Mouse (Mus musculus) forebrain, embryonic 15.5 days (tissue): Measurements from ENCODE around the gene Hus1b. TPM values are rescaled to one million over a fixed set of nuclear protein-coding genes. Genes with fewer than 3 reads are reported as not detected.
A peak's percentile ranks its signal among the peaks of the same experiment; 100 is the strongest.

ENCODE experiments used
- ATAC-seq: fragments of 200-750 bp; cut with Nextera tagmentation; replicated peaks from 2 replicates; pipeline ENCODE4 v1.8.0; 2017; ENCODE audit warnings: mild to moderate bottlenecking, moderate TSS enrichment, moderate library complexity
- H3K27ac ChIP-seq: fragments of 300-500 bp; sonication (generic); replicated peaks from 2 replicates; pipeline ENCODE4 v1.5.1; 2015; ENCODE audit warnings: mild to moderate bottlenecking, inconsistent platforms
- H3K27me3 ChIP-seq: fragments of 300-500 bp; sonication (generic); 2 replicates; pipeline ENCODE4 v1.6.1; 2015; ENCODE audit warnings: inconsistent platforms
- H3K36me3 ChIP-seq: fragments of 300-500 bp; sonication (generic); 2 replicates; pipeline ENCODE4 v1.6.1; 2015; ENCODE audit warnings: mild to moderate bottlenecking, inconsistent platforms
- H3K4me1 ChIP-seq: fragments of 300-500 bp; sonication (generic); 2 replicates; pipeline ENCODE4 v1.6.1; 2015; ENCODE audit warnings: inconsistent platforms
- H3K4me2 ChIP-seq: fragments of 300-500 bp; sonication (generic); replicated peaks from 2 replicates; pipeline ENCODE4 v1.6.1; 2015; ENCODE audit warnings: mild to moderate bottlenecking, inconsistent platforms
- H3K4me3 ChIP-seq: fragments of 300-500 bp; sonication (generic); 2 replicates; pipeline ENCODE4 v1.5.1; 2015; ENCODE audit warnings: mild to moderate bottlenecking, inconsistent platforms
- H3K9ac ChIP-seq: fragments of 300-500 bp; sonication (generic); replicated peaks from 2 replicates; pipeline ENCODE4 v1.6.1; 2015; ENCODE audit warnings: mild to moderate bottlenecking, inconsistent platforms
- H3K9me3 ChIP-seq: fragments of 300-500 bp; sonication (generic); 2 replicates; pipeline ENCODE4 v1.6.1; 2016; ENCODE audit warnings: inconsistent platforms
- WGBS: fragments of 180-500 bp; shearing (Covaris S2); methylation state at CpG from one replicate; pipeline ENCODE4 v1.1.7; 2015; ENCODE audit warnings: mixed read lengths; 5-methylcytosine and 5-hydroxymethylcytosine counted together
- polyA plus RNA-seq: library from polyadenylated mRNA; unstranded; fragments of >200 nt; fragmentation: Nextera tagmentation; extraction: Ambion mirVana; gene quantifications from 2 replicates; pipeline ENCODE4 v1.2.1, GENCODE M21; 2015

Hus1b gene
- not detected in 2 replicates for polyA plus RNA-seq

GRCm38 (mm10) chr13:30947540-30947939 is at the start of gene Hus1b:
Hus1b (minus strand) TSS chr13:30947759.
- Histone ChIP-seq H3K9ac (no peak within 1 kb of the TSS), H3K4me1 (no peaks in the 10 kb centered on the region), H3K4me3 (no peak within 1 kb of the TSS), H3K27me3 (no peaks in the 10 kb centered on the region), H3K4me2 (no peak within 1 kb of the TSS), H3K9me3 (no peaks in the 10 kb centered on the region), H3K36me3 (no peaks in the 10 kb centered on the region), H3K27ac (no peak within 1 kb of the TSS)
- no peak for ATAC-seq
- WGBS = 93% methylated on average over 11 of the region's 11 CpGs

DNA sequence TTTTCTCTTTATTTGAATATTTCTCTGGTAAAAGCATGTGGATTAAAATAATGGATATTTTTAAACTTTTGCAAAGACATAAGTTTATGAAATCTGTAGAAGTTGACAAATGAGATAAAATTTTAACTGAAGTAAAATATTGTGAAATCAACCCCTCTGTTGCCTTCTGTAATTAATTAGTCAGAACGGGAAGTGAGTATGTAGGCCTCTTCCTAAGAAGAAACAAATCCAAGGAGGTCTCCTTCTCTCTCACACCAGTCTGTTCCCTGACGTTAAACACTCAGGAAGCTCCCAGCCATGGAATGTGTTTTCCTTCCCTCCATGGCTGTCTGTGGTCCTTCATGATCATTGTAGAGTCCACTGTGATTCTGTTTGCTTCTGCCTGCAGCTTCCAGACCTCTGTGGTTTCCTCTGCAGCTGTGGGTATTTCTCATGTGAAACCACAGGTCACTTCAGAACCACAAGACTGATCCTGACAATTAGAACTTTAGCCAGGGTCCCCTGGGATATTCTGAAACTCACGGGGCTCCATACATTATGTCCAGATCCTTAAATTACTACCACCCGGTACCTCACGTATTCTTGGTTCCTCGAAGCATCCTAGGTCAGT is 46.8 kb upstream of the Hus1b start:
- no peaks in the 10 kb centered on the region for H3K27me3 ChIP-seq
- H3K4me1 ChIP-seq = no peaks in the 10 kb centered on the region
- ATAC-seq = no peak
- 86% methylated on average over 6 of the region's 6 CpGs for WGBS
- H3K36me3 ChIP-seq = no peaks in the 10 kb centered on the region
- H3K27ac ChIP-seq = no peak overlapping the region
- H3K9me3 ChIP-seq = no peaks in the 10 kb centered on the region
- H3K4me2 ChIP-seq = no peak overlapping the region
- no peak overlapping the region for H3K4me3 ChIP-seq
- H3K9ac ChIP-seq = no peak overlapping the region

DNA sequence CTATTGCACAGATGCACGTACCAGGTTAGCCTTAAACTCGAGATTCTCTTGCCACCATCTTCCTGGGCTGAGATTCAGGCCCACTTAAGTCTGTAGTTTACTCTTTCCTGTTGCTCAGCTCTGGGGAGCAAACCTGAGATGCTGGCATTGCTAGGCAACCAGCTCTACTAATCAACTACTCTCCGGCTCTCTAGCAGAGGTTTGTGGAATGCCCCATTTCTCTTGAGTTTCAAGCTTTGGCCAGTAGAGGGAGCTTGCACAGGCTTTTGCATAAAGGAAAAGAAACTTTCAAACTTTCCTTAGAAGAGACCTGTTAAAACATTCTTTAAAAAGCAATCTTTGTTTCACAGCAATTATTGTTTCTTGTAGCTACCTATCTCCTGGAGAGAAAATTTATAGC is 46.3 kb upstream of the Hus1b start:
- H3K27me3 ChIP-seq = no peaks in the 10 kb centered on the region
- no peaks in the 10 kb centered on the region for H3K4me1 ChIP-seq
- H3K9me3 ChIP-seq = no peaks in the 10 kb centered on the region
- ATAC-seq = peak; percentile 59; the same call in 1 of the 2 replicates
- no peaks in the 10 kb centered on the region for H3K36me3 ChIP-seq
- no peak overlapping the region for H3K4me2 ChIP-seq
- H3K4me3 ChIP-seq = no peak overlapping the region
- WGBS = 31% methylated on average over 3 of the region's 3 CpGs
- no peak overlapping the region for H3K27ac ChIP-seq
- H3K9ac ChIP-seq = no peak overlapping the region

DNA sequence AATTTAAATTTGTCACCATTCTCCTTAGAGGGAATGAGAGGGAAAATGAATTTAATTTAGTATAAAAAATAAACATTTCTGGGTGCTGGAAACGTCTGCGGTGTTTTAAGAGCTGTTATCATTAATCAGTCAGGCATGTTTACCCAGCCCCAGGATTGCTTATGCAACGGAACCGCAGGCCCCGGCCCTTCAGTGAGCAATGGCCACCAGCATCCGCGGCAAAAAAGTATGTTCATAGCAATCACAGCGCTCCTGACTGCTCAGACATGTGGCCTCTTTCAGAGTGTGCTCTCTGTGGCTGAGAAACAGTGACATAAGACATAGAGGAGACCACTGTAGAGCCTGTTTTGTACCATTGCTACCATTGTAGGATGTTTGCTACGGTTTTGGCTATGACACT is 42.7 kb upstream of the Hus1b start:
- peaks cover 11% of the 10 kb centered on the region; the same call in 1 of the 2 replicates for H3K27me3 ChIP-seq
- no peak overlapping the region for H3K4me3 ChIP-seq
- H3K9me3 ChIP-seq = no peaks in the 10 kb centered on the region
- no peak overlapping the region for H3K9ac ChIP-seq
- no peak overlapping the region for H3K4me2 ChIP-seq
- no peak overlapping the region for H3K27ac ChIP-seq
- WGBS = 89% methylated on average over 9 of the region's 9 CpGs
- no peaks in the 10 kb centered on the region for H3K36me3 ChIP-seq
- no peak for ATAC-seq
- peaks cover 10% of the 10 kb centered on the region for H3K4me1 ChIP-seq

- no peaks in the 10 kb centered on the region for H3K9me3 ChIP-seq
- WGBS = 86% methylated on average over 10 of the region's 10 CpGs
- no peak overlapping the region for H3K4me3 ChIP-seq
- no peak for ATAC-seq
- H3K27me3 ChIP-seq = peaks cover 11% of the 10 kb centered on the region; the same call in 1 of the 2 replicates
- no peak overlapping the region for H3K9ac ChIP-seq
- no peaks in the 10 kb centered on the region for H3K36me3 ChIP-seq
- H3K4me1 ChIP-seq = peaks cover 13% of the 10 kb centered on the region
- H3K27ac ChIP-seq = no peak overlapping the region
- no peak overlapping the region for H3K4me2 ChIP-seq
Measured at GRCm38 (mm10) chr13:30989710-30990109, 42.2 kb upstream of the Hus1b start.

DNA sequence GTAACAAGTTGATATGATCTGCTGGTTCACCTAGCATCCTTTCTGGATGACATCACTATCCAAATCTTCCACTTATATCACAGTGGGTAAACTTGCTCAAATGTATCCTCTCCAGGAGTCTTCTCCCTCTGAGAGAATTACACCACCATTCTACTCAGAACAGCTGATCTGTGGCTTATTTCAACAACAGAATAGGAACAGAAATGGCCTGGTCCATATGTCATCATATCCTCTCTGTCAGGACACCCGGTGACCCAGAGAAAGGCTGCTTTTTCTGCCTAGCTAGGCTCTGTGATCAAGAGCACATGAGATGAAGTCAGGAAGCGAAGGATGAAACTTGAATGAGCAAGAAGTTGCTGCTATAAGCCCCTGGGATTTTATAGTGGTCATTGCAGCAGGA is 40.1 kb upstream of the Hus1b start:
- Histone ChIP-seq H3K27me3 (peaks cover 11% of the 10 kb centered on the region; the same call in 1 of the 2 replicates), H3K9me3 (no peaks in the 10 kb centered on the region), H3K9ac (no peak overlapping the region), H3K4me2 (no peak overlapping the region), H3K27ac (no peak overlapping the region), H3K4me1 (peaks cover 13% of the 10 kb centered on the region), H3K4me3 (no peak overlapping the region), H3K36me3 (no peaks in the 10 kb centered on the region)
- 89% methylated on average over 2 of the region's 2 CpGs for WGBS
- ATAC-seq = no peak

DNA sequence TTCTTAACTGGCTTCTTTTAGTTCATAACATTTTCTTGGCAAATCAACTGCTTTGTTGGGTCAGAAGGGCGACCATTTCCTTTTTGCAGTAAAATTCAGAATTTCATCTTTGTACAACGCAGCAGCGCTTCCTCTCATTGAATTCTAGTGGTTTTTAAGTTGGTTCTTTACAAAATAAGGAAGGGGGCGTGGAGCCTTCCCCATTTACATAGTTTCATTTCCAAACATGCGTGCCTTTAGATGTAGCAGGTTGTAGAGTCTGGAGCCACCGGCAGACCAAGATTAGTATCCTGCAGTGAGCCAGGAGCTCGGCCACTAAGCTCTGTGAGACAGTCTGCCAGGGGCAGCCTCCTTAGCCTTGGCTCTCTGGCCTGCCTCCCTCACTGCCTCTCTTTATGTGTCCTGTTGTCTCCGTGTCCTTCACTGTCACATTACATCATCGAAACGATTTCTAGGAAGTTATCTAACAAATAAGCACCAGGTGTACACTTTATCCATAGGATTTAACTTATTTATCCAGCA is 39.4 kb upstream of the Hus1b start:
- Histone ChIP-seq H3K4me1 (peaks cover 13% of the 10 kb centered on the region), H3K27ac (no peak overlapping the region), H3K9me3 (no peaks in the 10 kb centered on the region), H3K27me3 (peaks cover 11% of the 10 kb centered on the region; the same call in 1 of the 2 replicates), H3K9ac (no peak overlapping the region), H3K4me2 (no peak overlapping the region), H3K36me3 (no peaks in the 10 kb centered on the region), H3K4me3 (no peak overlapping the region)
- ATAC-seq = no peak
- 70% methylated on average over 10 of the region's 10 CpGs for whole genome bisulfite sequencing

DNA sequence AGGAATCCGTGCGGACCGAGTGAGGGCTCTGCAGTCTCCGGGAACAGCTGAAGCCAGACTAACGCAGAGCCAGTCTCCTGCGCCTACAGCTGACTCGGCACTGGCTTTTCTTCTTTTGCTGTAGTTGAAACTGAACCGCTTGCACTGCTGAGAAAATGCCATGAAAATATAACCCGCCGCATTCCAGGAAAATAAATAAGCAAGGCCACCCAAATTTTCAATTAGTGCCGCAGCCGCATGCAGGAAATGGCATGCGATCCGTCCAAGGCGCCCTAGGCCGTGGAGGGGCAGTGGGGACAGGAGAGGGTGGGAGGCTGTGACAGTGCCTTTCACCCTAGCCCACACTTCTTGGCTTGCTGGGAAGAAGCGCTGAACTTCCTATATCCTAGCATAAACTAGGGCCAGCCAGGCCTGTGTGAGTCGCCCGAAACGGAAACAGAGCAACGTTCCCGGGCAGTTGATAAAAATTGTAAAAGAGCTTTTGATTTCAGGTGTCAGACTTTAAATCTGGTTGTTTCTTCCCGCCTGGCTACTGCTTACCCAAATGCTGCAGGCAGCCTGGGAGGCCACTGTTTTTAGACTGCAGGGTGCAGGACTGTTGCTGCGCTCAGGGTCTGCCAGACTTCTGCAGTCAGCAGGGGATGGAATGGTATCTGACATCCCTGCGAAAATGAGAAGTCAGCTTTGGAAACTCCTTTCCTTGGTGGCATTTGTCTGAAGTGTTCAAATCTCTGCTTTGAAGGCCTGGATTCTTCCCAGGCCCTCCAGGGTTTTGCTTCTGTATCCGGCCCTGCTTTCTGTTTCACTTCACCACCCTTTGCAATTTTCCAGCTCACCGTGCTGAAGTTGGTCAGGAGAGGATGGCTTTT is 38.3 kb upstream of the Hus1b start:
- WGBS = 17% methylated on average over 27 of the region's 27 CpGs

GRCm38 (mm10) chr13:30985275-30985597 is 37.7 kb upstream of the Hus1b start:
- Histone ChIP-seq H3K36me3 (no peaks in the 10 kb centered on the region), H3K4me2 (peak overlapping the region; percentile 52), H3K4me3 (peak overlapping the region; percentile 32), H3K4me1 (peaks cover 13% of the 10 kb centered on the region), H3K9ac (peak overlapping the region; percentile 30), H3K27me3 (peaks cover 11% of the 10 kb centered on the region; the same call in 1 of the 2 replicates), H3K27ac (no peak overlapping the region), H3K9me3 (no peaks in the 10 kb centered on the region)
- peak; percentile 41; the same call in 1 of the 2 replicates for ATAC-seq
- 15% methylated on average over 13 of the region's 13 CpGs for WGBS

More for the DNA sequence above, 38.3 kb upstream of the Hus1b start:
- no peaks in the 10 kb centered on the region for H3K36me3 ChIP-seq
- H3K9me3 ChIP-seq = no peaks in the 10 kb centered on the region
- peak; percentile 91 for ATAC-seq
- H3K27me3 ChIP-seq = peaks cover 11% of the 10 kb centered on the region; the same call in 1 of the 2 replicates
- peak overlapping the region; percentile 30 for H3K9ac ChIP-seq
- H3K4me2 ChIP-seq = peak overlapping the region; percentile 52
- H3K27ac ChIP-seq = 0 out of 2 replicates have a peak overlapping the region, but pooled peaks have one; percentile 6
- H3K4me1 ChIP-seq = peaks cover 13% of the 10 kb centered on the region
- H3K4me3 ChIP-seq = peak overlapping the region; percentile 32

- Histone ChIP-seq H3K9ac (no peak overlapping the region), H3K4me3 (no peak overlapping the region), H3K4me2 (no peak overlapping the region), H3K27ac (no peak overlapping the region), H3K27me3 (peaks cover under 1% of the 10 kb centered on the region; the same call in 1 of the 2 replicates), H3K9me3 (no peaks in the 10 kb centered on the region), H3K4me1 (peaks cover 18% of the 10 kb centered on the region), H3K36me3 (no peaks in the 10 kb centered on the region)
- 66% methylated on average over 1 of the region's 1 CpGs for whole genome bisulfite sequencing
- ATAC-seq = no peak
Measured at GRCm38 (mm10) chr13:30981666-30982065, 34.1 kb upstream of the Hus1b start.

- Histone ChIP-seq H3K4me1 (peaks cover 10% of the 10 kb centered on the region), H3K27me3 (no peaks in the 10 kb centered on the region), H3K36me3 (no peaks in the 10 kb centered on the region), H3K27ac (no peak overlapping the region), H3K4me3 (no peak overlapping the region), H3K9me3 (no peaks in the 10 kb centered on the region), H3K4me2 (no peak overlapping the region), H3K9ac (no peak overlapping the region)
- WGBS = 19% methylated on average over 4 of the region's 4 CpGs
- no peak; the same call in 1 of the 2 replicates for ATAC-seq
Measured at GRCm38 (mm10) chr13:30978224-30978623, 30.7 kb upstream of the Hus1b start.

GRCm38 (mm10) chr13:30976536-30977084 is 29.1 kb upstream of the Hus1b start:
- no peaks in the 10 kb centered on the region for H3K36me3 ChIP-seq
- no peak overlapping the region for H3K4me2 ChIP-seq
- H3K27ac ChIP-seq = no peak overlapping the region
- WGBS = 56% methylated on average over 8 of the region's 8 CpGs
- H3K27me3 ChIP-seq = no peaks in the 10 kb centered on the region
- H3K4me3 ChIP-seq = no peak overlapping the region
- no peak overlapping the region for H3K9ac ChIP-seq
- H3K9me3 ChIP-seq = no peaks in the 10 kb centered on the region
- peaks cover 17% of the 10 kb centered on the region for H3K4me1 ChIP-seq
- no peak for ATAC-seq
